Mouse (Mus musculus): Measurements from ENCODE around the gene Ros1.

- TF ChIP-seq CTCF (IDR thresholded peaks at IDR 0.05; ENCODE audit: low read depth, low read length), result no peak
- no peak for TF ChIP-seq POLR2A (IDR thresholded peaks at IDR 0.05; ENCODE audit: extremely low read depth, insufficient read depth, low read length)
Measured at GRCm38 (mm10) chr10:52023213-52024052, 171.6 kb downstream of the Ros1 start.
